Mouse (Mus musculus): ENCODE data around the gene Klhl5.

The Klhl5 gene

DNA sequence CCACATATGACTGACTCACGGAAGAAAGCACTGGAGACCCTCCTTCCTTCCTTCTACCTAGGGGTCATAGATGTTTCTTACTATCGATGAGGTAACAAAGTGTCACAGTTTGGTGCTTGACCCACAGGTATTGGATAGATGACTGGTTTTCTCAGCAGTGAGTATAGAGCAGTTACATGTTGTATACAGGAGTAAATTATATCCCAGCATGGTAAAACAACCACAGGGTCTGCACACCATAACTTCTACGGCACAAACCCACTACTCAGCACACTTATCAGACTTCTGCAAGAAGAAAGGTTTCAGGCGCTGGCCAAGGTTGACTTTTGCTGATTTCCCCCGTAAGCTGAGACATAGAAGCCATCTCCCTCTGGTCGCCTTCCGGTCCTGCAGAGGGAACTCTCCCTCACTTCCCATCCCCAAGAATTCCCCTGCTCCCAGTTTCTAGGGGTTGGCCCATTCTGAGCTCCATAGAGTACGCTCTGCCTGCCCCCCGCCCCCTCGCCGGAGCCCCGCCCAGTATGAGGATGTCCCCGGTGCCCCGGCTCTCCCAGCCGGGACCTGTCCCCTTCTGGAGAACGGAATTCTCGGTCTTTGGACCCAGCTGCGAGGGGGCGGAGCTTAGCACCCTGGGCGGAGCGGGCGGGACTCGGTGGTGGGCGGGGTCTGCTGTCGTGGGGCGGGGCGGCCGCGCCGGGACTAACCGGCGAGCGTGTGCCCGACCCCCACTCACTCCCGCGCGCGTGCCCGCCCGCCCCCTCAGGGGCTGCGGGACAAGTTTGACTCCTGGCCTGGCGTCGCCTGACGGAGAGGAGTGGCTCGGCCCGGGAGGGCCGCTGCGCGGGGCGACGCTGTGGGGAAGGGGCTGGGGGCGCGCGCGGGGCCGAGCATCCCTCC is at the start of gene Klhl5:
TSS of gene Klhl5 (plus strand) at position 664 of the 897 bp plus-strand sequence.
- peak; percentile 98 for DNase-seq (ENCODE audit: low spot score)

DNA sequence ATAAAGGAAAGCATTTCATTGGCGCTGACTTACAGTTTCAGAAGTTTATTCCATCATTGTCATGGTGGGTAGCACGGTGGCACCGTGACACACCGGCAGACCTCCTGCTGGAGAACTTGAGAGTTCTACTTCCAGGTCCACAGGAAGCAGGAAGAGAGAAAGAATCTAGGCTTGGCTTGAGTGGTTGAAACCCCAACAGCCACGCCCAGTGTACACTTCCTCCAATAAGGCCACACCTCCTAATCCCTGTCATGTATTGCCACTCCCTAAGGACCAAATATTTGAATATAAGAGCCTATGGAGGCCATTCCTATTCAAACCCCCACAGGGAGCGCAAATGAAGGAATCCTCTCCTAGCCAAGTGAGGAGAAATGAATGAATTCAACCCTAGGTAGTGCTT is 49.7 kb upstream of the Klhl5 start:
- DNase-seq (ENCODE audit: low spot score) = no peak

DNA sequence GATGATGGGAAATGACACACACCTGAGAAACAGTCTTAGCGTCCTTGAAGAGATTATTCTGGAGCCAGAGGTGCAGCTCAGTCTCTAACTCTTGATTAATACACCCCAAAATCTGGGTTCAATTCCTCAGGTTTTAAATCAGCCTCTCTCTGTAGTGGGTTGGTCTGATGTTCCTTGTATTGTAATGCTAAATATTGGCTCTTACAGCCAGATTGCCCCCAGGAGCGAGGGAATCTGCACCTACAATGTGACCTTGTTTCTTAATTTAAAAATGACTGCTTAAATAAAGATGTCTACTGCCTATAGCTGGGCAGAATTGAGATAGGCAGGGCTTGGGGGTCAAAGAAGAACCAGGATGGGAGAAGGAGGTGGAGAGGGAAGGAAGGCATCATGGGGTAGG is 47.5 kb upstream of the Klhl5 start:
- DNase-seq (ENCODE audit: low spot score) = no peak

DNA sequence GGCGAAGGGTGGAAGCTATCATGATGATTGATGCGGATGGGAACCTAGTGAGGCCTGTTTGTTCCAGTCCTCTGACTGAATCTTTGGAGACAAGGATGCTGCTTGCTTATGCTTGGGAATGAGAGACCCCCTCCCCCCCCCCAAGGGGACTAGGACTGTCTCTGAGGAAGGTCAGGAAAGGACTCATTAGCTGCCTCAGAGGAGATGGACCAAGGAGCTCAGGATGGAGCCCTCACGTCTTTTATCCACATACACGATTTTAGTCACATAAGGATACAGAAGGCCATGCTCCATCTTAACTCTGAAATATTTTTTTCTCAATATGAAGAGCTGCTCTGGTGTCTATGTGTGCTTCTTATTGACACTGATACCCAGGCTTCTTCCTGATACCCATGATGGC is 45.1 kb upstream of the Klhl5 start:
- no peak for DNase-seq (ENCODE audit: low spot score)

DNA sequence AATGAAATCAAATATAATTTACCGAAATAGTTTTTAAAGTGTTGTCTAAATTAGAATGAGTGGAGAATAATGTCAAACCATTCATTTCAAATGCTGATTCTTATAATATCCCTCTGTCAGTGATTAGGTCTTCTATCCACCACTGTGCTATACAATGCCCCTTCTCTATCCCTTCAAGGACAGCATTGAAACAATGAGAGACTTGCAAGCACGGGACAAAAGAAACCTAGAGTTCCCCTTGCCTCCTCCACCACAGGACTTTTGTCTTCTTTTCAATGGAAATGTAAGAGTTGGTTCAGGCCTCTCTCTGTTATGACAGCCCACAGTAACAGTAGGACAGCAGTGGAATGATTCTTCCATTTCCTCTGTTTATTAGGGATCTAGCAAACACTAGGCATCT is 44.1 kb upstream of the Klhl5 start:
- DNase-seq (ENCODE audit: low spot score) = no peak

DNA sequence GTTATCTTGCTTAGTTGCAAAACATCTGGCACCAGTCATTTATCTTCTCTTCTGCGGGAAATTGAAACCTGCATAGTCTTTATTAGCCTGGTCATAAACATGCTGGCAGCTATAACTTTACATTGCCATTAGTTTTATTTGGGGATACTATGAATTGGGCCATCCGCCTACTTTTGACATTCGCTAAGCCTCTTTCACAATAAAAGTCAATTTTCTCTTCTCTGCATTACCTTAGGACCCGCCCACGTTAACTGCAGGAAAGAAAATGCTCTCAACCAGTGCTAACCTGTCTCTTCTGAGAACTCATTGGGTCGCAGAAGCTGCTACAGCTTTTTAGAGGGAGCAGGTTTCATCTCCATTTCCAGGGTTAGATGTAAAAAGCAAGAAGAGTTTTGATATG is 39.2 kb upstream of the Klhl5 start:
- no peak for DNase-seq (ENCODE audit: low spot score)

DNA sequence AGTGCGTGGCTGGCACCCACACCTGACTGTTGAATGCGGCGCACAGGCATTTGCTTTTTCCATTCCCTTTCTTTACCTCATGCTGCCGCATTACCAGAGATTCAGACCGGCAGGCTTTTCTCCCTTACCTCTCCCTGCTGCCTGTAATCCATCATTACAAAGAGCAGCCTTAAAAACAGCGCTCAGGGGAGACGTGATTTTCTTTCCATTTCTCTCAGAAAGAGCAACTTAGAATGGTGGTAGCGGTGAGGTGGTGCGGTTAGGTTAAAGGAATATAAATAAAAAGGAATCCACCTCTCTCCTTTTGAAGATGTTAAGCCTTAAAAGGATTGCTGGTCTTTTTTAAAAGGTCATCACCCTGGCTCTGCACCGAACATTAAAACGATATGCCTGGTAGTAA is 37.5 kb upstream of the Klhl5 start:
- no peak for DNase-seq (ENCODE audit: low spot score)

DNA sequence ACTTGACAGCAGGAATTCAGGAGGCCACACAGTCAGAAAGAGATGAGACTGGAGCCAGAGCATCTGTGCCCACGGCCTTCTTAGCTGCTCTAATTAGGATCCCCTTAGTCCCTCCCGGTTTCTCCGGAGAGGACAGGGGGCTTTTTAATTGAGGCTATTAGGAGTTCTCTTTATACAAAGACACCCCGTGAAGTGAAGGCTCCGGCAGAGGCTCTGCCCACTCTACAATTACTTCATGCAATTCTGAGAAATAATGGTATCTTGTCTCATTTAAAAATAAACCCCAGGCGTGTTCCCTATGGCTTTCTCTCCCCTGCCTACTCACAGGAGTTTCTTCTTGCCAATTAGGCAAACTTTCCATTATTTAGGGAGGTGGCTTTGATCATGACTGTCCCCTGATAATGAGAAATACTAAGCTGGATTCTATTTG is 35.6 kb upstream of the Klhl5 start:
- no peak for DNase-seq (ENCODE audit: low spot score)

DNA sequence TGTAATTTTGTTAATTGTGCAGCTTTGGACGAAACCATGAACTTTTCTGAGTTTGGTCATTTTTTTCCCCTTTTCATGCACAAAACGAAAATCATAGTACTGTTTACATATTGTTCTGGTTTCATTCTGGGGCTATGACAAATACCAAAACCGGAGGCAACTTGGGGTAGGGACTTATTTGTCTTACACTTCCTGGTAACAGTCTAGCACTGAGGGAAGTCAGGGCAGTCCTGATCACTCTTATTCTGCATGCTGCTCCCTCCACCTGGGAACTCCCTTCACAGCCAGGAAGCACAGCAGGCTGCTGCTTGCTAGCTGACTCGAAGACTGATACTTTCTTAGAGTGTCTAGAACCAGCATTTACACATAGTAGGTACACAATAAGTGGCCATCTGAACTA is 34.1 kb upstream of the Klhl5 start:
- no peak for DNase-seq (ENCODE audit: low spot score)

DNA sequence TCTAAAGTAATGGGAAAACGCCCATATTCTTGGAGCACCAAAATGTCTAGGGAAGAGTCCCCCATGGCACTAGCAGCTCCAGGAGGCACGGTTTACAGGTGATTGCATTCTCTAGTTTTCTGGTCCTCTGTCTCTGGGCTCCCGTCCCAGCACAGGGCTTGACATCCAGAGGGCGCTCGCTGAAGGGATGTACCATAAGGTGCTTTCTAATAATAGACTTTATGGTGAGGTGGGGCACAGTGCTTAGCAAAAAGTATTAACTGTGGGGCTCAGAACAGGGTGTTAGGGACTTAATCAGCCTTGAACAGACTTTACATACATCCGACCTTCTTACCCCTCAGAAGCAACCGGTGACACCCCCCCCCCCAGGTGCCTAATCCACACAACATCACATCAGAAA is 32.6 kb upstream of the Klhl5 start:
- peak; percentile 48 for DNase-seq (ENCODE audit: low spot score)

DNA sequence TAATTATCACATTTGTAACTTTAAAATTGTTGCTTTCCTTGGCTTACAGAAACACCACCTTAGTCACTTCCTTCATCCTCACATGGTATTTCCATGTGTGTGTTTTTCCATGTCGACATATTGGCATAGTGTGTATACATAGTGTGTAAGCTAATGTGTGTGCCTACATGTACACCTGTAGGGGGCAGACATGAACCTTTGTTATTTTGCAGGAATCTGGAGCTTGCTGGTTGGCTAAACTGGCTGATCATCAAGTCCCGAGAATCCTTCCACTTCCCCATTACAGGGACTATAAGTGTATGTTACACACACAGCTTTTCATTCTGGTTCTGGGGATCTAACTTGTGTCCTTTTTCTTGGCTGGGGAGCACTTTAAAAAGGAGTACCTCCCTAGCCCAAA is 31.3 kb upstream of the Klhl5 start:
- no peak for DNase-seq (ENCODE audit: low spot score)

DNA sequence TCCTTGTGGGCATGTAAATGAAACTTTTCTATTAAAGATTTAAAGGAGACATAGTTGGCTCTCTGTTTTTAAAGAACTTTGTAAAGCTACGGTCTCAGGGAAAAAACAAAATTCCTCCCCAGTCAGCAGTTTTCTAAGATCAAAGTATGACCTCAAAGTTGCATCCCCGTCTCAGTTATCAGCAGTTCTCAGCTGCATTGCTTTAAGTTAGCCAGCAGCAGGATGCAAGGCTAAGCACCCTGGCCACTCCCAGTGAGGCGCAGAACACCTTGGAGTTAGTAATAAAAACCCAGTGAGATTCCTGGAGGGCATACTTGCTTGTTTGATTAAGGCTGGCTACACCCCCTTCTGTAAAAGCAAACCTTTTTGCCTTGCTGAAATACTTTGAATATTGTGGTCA is 30.6 kb upstream of the Klhl5 start:
- no peak for DNase-seq (ENCODE audit: low spot score)

DNA sequence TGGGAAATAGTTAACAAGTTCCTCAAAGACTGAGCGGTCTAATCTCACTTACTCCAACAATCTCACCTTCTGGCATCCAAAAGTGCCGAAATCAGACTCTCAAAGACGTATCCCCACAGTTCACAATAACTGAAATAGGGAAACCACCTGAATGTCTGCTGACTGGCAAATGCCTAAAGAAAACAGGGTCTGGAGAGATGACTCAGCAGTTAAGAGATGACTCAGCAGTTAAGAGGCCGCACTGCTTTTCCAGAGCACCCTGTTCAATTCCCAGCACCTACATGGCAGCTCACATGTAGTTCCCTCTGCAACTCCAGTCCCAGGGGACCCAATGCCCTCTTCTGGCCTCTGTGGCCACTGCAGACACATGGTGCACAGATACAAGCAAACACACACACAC is 29.3 kb upstream of the Klhl5 start:
- no peak for DNase-seq (ENCODE audit: low spot score)

DNA sequence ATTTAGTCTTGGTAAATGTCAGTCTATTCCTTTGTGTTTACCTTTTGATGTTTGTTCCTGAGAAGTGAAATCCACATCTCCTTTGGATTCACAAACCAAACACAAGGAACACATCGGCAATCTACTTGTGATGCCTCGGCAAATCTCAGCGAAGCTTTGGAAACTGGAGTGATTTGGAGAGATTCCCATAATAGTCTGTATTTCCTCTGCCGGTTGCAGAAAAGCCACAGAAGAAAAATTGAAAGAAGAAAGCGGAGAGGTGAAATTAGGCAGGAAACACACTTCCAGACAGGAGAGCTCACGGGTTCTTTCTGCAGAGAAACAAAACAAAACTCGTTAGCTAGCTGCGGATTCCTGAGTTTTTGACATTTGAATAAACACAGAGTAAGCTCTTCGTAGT is 27.5 kb upstream of the Klhl5 start:
- DNase-seq (ENCODE audit: low spot score) = no peak

DNA sequence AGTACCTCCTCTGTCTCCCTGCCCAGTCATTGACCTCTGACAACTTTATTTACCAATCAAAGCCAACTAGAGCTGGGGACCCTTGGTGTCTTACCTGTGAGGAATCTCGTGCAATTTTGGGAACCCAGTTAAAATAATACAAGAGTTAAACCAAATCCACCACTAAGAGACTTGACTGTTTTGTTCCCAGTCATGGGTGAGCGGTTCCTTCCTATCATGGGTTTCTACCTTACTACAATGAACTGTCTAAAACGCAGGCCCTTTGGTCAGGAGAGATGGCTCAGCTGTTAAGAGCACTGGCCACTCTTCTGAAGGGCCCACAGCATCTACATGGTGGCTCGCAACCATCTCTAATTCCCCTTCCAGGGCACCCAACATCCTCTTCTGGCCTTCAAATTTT is 25.5 kb upstream of the Klhl5 start:
- DNase-seq (ENCODE audit: low spot score) = no peak

DNA sequence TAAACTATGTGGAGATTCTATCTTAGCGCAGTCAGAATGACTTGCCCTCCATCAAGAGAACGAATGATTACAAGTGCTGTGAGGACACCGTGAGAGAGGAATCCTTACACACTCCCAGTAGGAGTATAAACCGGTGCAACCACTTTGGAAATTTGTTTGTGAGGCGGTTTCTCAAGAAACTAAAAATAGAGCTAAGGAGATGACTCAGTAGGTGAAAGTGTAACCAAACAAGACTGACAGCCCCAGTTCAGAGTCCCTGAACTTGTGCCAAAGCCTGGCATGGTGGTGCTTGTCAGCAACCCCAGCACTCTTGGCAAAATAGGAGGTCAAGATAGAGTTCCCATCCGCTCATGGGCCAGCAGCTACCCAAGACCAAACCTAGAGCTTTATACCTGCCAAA is 20.8 kb upstream of the Klhl5 start:
- DNase-seq (ENCODE audit: low spot score) = no peak

DNA sequence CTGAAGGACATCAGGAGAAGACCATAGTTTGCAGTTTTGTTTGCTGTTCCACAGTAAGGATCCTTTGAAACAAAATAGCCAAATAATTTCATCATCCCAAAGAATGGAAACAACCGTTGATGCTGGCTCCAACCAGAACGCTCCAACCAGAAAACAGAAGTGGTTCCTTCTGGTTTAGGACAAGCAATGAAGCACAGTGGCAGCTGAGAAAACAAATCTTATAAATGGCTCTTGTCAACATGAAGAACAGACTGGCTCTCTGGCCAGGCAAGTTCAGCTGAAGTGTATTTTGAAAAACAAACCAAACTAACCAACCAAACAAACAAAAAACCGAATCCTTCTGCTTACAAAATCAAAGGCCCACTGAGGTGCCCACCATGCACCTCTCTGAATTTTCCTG is 17.6 kb upstream of the Klhl5 start:
- DNase-seq (ENCODE audit: low spot score) = no peak

DNA sequence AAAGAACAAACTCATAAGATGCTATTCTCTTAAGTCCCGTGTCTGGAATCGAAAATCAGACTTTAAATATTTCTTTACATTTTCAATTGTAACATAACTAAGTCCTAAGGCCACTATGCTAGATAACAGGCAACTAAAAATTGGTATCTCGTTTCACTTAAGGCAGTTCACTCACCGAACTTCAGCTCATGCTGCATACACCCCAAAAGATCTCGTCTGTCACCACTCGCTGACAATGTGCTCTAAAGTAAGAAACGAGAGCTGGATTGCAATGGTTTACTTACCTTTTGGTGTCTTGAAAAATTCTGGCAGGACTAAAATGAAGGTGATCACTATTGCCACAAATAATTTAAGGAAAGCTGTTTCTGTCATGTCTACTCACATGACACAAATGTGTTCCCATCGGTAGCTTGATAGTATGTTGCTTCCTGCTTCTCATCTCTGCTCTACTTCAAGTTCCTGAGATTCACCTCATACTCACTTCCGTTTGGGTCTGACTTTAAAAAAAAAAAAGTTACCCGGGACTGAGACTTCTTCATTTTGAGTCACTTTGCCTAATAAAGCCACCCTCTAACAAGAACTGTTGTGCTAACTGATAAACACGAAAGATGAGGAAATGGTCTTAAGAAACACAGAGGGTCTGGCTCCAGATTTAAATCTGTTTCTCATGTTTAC is 16.0 kb upstream of the Klhl5 start:
- no peak for DNase-seq (ENCODE audit: low spot score)

DNA sequence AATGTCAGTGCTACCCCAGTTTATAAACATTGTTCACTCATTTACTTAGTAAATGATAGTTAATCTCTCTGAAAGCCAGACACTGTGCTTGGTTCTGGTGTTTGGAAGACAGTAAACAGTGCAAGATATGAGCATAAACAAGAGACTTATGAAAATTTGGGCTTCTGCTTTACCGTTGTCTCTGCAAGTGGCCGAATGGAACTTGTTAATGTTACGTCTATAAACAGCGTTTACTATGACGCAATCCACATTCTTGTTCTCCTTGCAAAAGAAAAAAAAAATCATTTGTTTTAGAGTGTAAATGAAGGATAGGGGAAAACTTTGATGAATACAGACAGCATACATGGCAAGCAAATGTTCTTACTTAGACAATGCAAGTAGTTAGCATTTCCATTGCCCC is 15.4 kb upstream of the Klhl5 start, which contains the start of gene Tmem156:
TSS of gene Tmem156 (minus strand) at position 212 of the 400 bp plus-strand sequence.
- no peak for DNase-seq (ENCODE audit: low spot score)

DNA sequence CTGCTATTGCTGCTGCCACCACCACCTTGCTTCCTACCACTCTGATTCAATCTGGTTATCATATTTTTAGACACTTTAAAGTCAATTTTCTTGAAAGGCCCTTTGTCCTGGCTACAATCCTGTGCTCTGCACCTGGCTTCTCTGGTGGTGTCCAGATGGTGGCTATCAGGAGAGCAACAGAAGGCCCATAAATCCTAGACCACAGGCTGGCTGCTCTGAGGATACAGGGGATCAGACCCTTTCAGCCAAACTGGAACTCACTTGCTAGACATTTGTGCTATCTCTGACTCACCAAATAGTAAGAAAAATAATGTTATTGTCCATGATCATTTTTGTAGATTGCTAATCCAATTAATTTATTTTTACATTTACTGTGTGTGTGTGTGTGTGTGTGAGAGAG is 13.6 kb upstream of the Klhl5 start:
- no peak for DNase-seq (ENCODE audit: low spot score)

DNA sequence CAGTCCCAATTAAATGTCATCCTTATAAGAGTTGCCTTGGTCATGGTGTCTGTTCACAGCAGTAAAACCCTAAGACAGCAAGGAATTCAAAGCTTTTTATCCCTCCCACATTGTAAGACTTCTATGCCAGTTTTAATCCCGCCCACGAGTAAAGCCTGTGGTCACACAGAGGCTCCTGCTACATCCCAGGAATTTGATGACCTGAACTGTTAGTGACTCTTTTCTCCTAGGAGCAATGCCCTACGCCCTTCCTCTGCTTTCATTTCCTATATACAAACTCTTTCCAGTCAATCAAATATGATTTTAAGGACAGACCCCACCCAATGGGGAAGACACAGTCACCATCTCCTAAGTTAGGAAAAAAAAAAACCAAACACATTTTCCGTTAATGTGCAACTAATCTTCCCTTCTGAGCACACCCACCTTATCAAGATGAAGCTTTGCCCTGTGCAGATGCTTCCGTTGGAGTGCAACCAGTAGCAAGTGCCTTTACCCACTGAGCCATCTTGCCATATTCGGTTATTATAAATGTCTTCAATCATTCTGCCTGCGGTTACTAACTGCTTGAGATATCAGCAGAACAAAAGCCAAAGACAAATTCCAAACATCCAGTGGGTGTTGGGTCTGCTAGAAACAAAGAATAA is 12.3 kb upstream of the Klhl5 start:
- no peak for DNase-seq (ENCODE audit: low spot score)

DNA sequence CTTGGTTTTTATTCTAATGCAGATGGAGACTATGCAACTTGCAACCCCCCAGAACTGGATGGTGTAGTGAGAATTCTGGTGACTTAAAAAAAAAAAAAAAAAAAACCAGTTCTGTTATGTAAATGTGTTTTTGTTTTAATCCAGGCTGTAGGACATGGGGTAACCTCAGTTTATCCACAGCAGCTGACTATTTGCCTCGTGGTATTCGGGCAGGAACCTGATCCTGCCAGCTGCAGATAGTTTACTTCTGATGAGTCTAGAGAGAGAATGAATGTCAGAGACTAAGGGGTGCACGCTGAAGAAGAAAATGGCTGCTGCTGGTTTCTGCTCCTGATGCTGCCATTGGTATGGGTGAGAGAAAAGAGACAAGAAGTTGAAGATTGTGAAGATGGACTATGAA is 11.3 kb upstream of the Klhl5 start:
- no peak for DNase-seq (ENCODE audit: low spot score)

DNA sequence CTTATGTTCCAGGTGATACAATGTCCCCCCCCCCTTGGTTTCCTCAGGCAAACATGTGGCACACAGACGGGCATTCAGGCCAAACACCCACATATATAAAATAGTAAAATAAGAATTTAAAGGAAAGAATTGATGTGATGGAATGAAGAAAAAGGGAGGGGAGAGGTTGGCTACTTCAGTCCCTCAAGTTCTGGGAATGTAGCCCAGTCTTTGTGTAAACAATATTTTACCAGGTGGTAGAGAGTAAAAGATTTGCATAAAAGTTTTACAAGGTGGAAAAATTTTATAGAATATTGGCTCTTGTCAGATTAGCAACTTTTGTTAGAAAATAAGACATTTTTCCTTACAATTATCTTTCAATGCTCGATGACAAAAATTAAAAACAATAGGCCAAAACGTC is 10.5 kb upstream of the Klhl5 start:
- no peak for DNase-seq (ENCODE audit: low spot score)

Data from testis, postnatal 10 days (tissue).